Mouse (Mus musculus) thymus, postnatal 0 days (tissue): ENCODE measurements at regions not wholly inside any gene's neighbourhood (a gene's known extent, or its start where the extent isn't known, plus 50 kb on each side); places are given as distances from the start of the nearest gene placed in this dataset. TPM values are rescaled to one million over a fixed set of nuclear protein-coding genes. Genes with fewer than 3 reads are reported as not detected.
"Not testable (repeated sequence)": the region's sequence is repeated elsewhere in the genome, so short reads cannot be mapped to it uniquely, and the experiment has no call there.

Experiments used
- DNase-seq: peaks from one replicate; pipeline ENCODE4 v3.0.0-alpha.2; 2015; ENCODE audit warnings: low spot score
- microRNA-seq: library from miRNA; unstranded; fragments of <30 nt; microRNA quantifications from one replicate; pipeline ENCODE4, GENCODE M21; 2016; ENCODE audit warnings: borderline number of aligned reads

DNA sequence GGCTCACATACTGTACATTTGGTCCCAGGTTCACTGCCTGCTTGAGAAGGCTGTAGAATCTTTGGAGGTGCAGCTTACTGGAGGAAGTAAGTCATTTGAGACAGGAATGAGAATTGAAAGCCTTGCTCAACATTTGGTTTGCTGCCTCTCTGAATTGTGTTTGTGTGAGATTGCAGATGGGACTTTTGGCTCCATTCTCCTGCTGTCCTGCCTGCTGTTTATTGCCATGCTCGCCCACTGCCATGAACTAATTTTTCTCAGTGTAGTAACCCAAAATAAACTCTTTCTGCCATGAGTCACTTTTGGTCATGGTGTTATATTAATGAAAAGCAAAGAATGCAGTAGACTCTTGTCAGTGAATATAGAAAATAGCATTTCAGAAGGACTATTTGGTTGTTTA is 368.1 kb downstream of the Gm8797 start:
- no peak for DNase-seq

DNA sequence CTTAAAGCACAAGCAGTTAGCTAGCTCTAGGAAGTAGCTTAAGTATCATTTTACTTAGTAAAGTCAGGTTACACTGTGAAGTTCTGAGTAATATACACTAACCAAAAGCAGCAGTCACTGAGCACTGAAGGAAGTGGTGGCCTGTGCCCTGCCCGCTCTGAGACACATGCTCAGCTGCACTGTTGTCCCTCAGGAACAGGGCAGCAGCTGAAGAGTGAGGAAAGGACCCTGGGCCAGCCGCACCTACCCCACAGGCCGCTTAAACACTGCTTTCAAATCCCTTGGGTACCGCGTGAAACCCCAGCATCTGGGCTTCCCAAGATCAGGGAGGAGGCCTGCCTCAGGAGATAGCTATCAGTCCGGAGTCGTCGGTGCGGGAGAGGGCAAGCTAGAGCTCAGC is 385.1 kb downstream of the Gm8797 start:
- not testable (repeated sequence) for DNase-seq

DNA sequence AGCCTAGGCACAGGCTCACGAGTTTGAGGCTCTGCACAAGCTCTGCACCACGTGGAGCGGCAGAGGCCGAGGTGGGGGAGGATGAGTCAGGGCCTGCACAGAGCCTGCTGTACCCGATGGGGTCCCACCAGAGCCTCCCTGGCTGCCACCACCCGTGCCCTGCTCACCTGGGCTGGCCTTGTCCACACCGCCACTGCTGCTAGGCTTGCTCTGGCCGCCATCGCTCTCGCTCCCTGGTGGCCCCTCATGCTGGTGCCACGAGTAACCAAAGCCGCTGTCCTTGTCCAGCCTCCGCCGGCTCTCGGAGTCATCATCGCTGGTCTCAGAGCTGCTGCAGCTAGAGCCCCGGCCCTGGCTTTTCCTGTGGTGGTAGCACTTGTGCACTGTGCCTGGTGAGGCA is 386.8 kb downstream of the Gm8797 start:
- no peak for DNase-seq

DNA sequence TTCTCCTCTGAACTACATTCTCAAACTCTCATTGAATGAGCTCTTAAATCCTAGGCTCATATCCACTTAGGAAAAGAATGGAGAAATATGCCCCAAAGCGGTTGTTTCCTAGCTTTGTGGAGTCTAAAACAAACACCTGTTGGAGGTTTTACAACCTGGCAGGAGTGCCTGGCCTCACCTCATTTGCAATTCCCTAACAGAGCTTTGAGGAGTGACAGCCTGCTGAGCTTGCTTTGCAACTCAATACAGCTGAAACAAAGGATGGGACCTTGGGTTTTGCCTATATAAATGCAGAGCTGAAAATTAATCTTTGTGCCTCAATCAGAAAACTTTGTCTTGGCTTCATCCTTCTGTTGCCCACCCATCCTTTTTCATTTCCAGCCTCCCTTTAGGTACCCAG is 423.2 kb downstream of the Gm8797 start:
- DNase-seq, result no peak

DNA sequence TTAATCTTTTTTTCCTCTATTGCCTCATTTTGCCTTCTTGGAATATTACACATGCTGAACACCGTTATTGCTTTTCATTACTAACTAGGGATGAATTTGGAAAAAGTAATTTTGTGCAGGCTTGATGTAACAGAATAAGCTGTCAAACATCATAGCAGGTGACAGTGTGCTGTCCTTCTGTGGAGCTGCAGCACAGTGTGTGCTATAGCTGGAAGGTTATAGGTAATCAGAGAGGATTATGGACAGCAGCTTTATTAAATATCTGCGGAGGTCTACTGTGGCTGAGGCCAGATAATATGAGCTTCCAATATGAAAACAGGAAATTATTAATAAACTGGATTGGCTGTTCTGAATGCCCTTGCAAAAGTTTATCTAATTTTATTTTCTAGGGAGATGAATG is 431.9 kb downstream of the Gm8797 start:
- DNase-seq, result no peak

DNA sequence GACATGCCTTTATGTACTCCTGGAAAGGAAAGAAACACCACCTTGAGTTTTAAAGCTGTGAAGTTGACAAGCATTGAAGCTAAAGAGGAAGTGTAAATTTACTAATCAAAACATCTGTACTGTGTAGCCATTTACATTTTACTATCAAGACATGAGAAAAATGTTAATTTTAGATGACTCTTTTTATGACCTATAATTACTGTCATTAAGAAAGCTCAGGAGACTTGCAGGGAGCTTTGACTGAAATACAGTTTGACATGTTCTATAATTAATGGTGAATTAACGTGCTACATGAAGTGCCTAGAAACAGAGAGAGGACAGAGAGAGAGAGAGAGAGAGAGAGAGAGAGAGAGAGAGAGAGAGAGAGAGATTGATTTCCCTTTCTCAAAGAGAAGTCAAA is 432.8 kb downstream of the Gm8797 start:
- no peak for DNase-seq

DNA sequence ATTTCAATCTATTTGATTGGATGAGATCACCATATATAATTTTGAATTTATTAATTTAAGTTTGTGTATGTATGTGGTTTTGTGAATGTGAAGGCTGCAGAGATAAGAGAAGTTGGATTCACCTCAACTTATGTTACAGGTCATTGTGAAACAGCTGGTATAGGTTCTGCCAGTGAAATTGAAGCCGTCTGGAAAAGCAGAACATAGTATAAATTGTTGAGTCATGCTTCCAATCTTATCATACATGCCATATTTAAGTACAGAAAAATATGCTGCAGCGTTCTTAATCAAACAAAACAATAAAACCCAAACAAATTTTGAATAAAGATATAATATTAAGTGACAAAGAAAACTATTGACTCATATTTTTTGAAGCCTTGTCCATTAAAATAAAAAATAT is 415.6 kb downstream of the 1700008P02Rik start:
- no peak for DNase-seq

DNA sequence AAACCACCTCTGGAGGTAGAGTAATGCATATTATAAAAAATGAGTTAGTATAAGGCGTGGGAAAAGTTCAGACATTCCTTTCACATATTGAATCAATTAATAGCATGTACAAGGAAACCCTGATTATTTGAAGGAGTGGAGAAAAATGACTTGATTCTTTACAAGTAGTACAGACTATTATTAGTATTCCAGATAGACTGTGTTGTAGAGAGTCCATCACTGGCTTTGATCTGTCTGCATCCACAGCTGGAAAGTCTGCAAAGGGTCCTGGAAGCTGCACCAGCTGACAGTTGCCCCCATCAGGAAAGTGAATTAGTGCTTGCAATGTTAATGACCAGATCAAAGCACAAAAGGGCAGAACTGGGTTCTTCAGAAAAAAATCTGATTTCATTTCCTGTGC is 391.6 kb downstream of the 1700008P02Rik start:
- DNase-seq, result no peak

Small RNAs in the stretch of these regions (microRNA-seq; reads per million reads assigned to microRNA genes)
- gene Gm25144 (not detected), gene Gm25352 (not detected)
